Mouse (Mus musculus): ENCODE results near the gene Rad23a.

Rad23a gene

DNA sequence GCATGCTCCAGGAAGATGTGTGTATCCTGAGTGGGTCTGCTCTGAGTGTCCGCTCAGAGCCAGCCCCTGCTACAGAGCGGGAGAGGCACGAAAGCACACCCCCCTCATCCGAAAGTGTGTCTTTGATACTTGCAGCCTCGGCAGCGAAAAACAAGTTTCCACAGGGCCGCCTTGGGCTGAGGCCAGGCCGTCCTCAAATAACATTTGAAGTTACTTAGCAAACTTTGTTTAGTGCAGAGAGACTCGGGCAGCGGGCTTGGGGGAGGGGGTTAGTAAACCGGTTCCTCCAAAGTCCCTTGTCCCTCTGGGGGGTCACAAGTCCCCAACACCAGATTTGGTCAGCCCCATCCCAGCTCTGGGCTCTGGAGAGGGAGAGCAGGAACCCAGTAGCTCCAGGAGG, 51.6 kb downstream of the Rad23a start:
- DNase-seq (ENCODE audit: low spot score in 2 of 2): no peak

DNA sequence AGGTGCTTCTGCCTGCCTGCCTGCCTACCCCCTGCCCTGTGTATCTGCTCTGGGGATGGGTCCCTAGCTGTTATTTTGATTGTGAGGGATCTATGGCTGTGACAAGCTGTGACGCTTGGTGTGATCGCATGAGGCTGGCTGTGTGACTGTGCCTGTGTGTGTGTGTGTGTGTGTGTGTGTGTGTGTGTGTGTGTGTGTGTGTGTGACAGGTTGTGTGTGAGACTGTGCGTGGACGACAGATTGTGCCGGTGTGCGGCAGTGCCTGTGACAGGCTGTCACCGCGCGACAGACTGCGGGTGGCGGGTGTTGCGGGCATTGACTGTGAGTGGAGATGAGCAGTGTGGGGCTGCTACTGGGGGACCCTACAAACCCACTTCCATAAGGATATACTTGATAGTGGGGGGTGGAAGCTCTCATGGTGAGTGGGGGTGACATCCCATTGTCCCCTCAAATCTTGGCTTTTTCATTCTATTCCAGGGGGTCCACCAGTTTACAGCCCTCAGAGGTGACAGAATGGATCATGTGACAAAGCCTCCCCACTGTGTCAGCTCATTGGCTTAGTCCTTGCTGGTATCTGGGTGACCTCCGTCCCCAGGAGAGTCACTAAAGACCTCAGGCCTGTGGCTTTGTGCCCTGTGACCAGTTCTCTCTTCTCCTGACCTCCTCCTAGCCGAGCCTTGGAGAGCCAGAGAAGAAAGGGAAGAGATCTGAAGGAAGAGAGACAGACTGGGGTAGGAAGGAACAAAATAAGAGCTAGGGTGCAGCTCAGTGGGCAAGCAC, 52.8 kb downstream of the Rad23a start:
- no peak for DNase-seq (ENCODE audit: low spot score in 2 of 2)

DNA sequence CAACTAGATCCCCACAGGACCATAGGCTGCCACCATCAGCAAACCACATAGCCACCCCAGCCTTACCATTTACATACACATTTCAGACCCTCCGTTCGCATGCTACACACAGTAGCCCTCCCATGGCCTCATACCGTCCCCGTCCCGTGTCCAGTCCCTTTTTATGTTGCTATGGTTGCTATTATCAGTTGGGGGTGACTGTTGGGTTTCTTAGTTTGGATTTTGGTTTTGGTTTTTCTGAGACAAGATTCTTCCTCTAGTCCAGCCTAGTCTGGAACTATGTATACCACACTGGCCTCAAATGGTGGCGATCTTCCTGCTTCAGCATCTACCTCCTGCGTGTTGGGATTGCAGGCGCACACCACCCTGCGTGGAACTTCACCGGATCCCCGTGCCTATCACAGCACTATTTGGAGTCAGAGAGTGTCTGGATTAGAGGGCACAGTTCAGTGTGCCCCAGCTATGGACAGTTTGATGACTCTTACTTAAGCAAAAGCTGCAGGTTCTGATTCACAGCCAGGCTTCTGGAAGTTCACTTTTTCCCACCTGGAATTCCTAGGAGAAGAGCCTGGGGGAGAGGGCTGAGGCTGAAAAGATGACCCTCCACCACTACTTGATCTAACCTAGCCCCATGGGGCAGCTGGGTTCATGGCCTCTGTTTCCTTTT, 53.5 kb downstream of the Rad23a start:
- DNase-seq (ENCODE audit: low spot score in 2 of 2): no peak

DNA sequence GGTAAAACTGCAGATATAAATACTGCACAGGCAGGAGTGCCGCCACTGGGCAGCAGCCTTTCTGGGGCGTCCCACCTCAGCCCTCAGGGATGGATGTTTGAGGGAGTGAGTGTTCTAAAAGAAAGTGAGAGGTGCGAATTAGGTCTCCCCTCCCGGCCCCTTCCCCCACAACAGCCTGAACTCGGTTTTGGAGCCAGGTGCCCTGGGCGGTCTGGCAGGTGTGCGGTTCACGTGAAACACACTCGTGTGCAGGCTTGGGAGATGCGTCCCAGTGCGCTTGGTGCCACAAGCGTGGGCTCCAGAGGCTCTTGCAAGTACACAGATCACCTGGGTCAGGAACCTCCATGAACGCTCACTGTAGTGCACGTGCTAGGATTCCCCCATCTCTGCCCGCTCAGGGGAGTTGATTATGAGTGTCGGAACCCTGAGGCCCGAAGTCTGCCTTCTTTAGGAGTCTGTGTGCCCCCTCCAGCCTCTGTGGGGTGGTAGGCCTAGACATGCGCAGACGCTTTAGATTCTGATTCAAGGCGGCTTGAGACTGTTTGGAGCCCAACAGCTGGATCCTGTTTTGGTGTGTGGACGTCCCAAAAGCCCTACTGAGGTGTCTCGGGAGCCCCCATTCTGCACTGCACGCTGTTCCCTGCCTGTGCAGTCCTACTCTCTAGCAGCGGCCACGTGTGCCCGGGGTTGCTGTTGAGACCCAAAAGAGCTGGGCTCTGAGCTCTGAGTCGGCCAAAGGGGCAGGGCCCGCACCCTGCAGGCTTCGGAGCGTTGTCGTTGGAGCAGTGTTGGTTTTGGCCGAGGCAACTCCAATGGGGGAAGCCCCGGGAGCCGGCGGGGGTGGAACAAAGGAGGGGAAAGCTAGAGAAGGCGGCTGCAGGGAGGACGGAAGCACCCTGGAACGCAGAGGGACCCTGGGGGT, 54.4 kb downstream of the Rad23a start:
- peak in 1 of 2 experiments; percentile 56 for DNase-seq (ENCODE audit: low spot score in 2 of 2)

DNA sequence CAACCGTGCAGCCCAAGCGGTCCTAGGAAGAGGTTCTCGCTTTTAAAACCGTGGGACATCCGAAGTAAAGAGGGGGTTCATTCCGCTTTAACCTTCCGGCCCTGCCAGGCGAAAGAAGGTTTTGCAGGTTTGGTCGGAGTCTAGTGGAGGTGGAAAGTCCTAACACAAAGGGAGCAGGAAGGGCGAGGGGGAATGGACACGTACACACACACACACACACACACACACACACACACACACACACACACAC, 55.0 kb downstream of the Rad23a start:
- no peak for DNase-seq (ENCODE audit: low spot score in 2 of 2)

DNA sequence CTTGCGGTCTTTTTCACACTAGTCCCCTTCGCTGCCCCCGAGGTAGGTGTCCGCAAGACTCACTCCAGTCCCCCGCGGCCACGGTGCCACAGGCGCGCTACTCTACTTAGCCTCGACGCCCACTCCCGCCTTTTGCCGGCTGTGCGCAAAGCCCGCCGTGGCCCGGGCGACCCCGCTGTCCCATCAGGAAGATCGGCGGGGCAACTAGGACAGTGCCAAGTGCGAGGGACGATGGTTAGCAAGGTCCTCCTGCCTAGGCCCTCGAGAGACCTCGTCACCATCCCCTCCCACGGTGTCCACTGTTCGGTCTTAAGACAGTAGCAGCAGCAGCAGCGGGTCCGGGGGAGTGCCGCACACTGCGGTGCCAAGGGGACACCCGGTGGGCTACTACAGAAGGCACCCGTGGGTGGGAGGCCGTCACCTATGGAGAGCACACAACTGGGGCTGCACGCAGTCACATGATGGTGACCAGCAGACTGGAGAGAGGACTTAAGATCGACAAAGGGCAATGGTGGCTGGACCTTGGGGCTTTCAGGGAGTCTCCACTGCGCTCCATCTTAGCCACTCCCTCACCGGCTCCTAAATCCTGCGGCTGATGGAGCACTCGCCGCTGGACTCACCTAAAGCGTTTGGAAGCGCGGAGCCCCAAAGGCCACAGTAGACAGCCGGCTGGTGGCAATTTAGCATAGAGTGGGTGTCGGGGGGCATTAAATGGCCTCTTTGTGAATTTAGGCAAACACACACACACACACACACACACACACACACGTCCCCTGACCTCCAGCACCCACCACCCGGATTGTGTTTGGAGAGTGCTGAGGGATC, 55.6 kb downstream of the Rad23a start:
- peak in 1 of 2 experiments; percentile 44 for DNase-seq (ENCODE audit: low spot score in 2 of 2)

Measured in cerebellum, postnatal 4 days (tissue).